Mouse (Mus musculus): ENCODE measurements around the gene Snx19.

GRCm38 (mm10) chr9:30430447-30430846 is 3.5 kb downstream of the Snx19 start:
- TF ChIP-seq CTCF (IDR thresholded peaks at IDR 0.05; ENCODE audit: borderline replicate concordance, insufficient read depth, low read depth, low read length), result no peak
- TF ChIP-seq POLR2A (IDR thresholded peaks at IDR 0.05; ENCODE audit: borderline replicate concordance, insufficient read depth, low read length), result no peak
